ENCODE assay signal across 14 mouse cellular contexts in the genomic region with DNA sequence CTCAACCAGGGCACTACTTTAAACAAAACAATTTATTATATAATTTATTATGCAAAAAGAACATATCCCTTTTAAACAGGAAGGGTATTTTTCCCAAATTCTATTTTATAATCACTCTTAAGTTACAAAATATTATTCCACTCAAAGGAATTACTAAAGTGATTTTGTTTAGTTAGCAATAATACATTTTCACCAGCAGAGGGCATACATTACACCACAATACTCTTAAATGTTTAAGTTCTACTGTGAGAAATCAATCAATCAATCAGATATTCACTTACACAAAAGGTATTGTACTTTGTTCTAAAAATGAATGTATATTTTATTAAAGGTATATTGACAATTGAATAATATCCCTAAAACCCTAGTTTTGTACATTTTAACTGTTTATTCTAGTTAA. TPM values are rescaled to one million over a fixed set of nuclear protein-coding genes. Genes with fewer than 3 reads are reported as not detected.
DNase-seq lines count a peak whose midpoint lies in the region; ATAC-seq and TF ChIP-seq lines count a peak whose summit lies in the region.
"Had no signal": no experiment of that assay in that cellular context is flagged by ENCODE, and none has a peak within 500 bp of the region (broad histone marks: within the 10 kb centered on the region; RNA-seq: fewer than 3 reads in every experiment).

No protein-coding gene starts in this region.

- no peak for DNase-seq in cerebellum, adult 2 months
- no peak for DNase-seq in cerebellum, postnatal 10 days
- no peak for DNase-seq in left cerebral cortex, adult 2 months (ENCODE audit: extremely low spot score in 1 of 2, low spot score in 2 of 2)
- no peak for DNase-seq in left cerebral cortex, postnatal 36 days (ENCODE audit: low spot score in 2 of 2)
- peak; percentile 30 for DNase-seq in ES-CJ7 (ENCODE audit: low read depth, low spot score)
- DNase-seq in cerebellum, postnatal 25 days: no peak
- DNase-seq: cerebellum, postnatal 14 days; gastrocnemius, postnatal 25 days; heart, postnatal 4 days had no signal

- no peaks in the 10 kb centered on the region for H3K27me3 ChIP-seq in cerebellum, adult 2 months (ENCODE audit: control insufficient read depth, insufficient read depth, low read length)
- H3K27me3 ChIP-seq: kidney, embryonic 15.5 days; lung, embryonic 15.5 days had no signal

- H3K4me1 ChIP-seq in cerebellum, adult 2 months (ENCODE audit: control insufficient read depth, insufficient read depth, low read length): peaks cover 2% of the 10 kb centered on the region
- H3K4me1 ChIP-seq: lung, embryonic 15.5 days had no signal

- ATAC-seq in megakaryocyte, adult 5-6 weeks (ENCODE audit: poor library complexity, severe bottlenecking): 0 out of 2 replicates have a peak, but pooled peaks have one; percentile 43
- no peak for ATAC-seq in frontal cortex, adult (ENCODE audit: low TSS enrichment)
- ATAC-seq: midbrain, embryonic 16.5 days had no signal

- peak; percentile 39; the same call in 1 of the 2 replicates for TF ChIP-seq CTCF in cerebellum, adult 2 months (IDR thresholded peaks at IDR 0.05; ENCODE audit: borderline replicate concordance, insufficient read depth, low read depth, low read length)
- peak; percentile 67 for TF ChIP-seq CTCF in left cerebral cortex, adult 2 months (IDR thresholded peaks at IDR 0.05)

- no peak for TF ChIP-seq POLR2A in cerebellum, adult 2 months (IDR thresholded peaks at IDR 0.05; ENCODE audit: borderline replicate concordance, insufficient read depth, low read length)

- no peak overlapping the region for H3K27ac ChIP-seq in cerebellum, adult 2 months (ENCODE audit: insufficient read depth, low read length)
- H3K27ac ChIP-seq in left cerebral cortex, adult 2 months: no peak overlapping the region
- H3K27ac ChIP-seq: kidney, embryonic 15.5 days; lung, embryonic 15.5 days had no signal

- no peak overlapping the region for H3K4me3 ChIP-seq in cerebellum, adult 2 months (replicated peaks; ENCODE audit: insufficient read depth, low read depth, low read length)
- no peak overlapping the region for H3K4me3 ChIP-seq in left cerebral cortex, adult 2 months
- H3K4me3 ChIP-seq: kidney, embryonic 15.5 days; lung, embryonic 15.5 days had no signal

- intact Hi-C loops in left cerebral cortex, adult 2 months (cut with DNase I): loop anchor here (1.0 kb wide), 1 partner anchor 99 kb away; a partner anchor contains a TSS
- intact Hi-C loops in left cerebral cortex, postnatal 36 days (cut with DNase I): loop anchor here (10.0 kb wide), 1 partner anchor 129 kb away; no protein-coding TSS in a partner anchor

RNA-seq across cellular contexts. Expression of a gene that starts 16.0 kb away (rescaled TPM):
- 132 and 148 TPM in 2 replicates for polyA plus RNA-seq in cerebellum, adult 2 months (2012; rRNA removed)
- 100 to 1,000 TPM; 142 to 144 TPM for total RNA-seq in left cerebral cortex, adult 2 months (2021)
- 100 to 1,000 TPM; 137 to 164 TPM for total RNA-seq in left cerebral cortex, postnatal 36 days (2021)
- 63.1 and 70.6 TPM in 2 replicates for total RNA-seq in megakaryocyte, adult 5-6 weeks (2015)
- 28.7 and 39.4 TPM in 2 replicates for total RNA-seq in megakaryocyte, adult 5-6 weeks (2017)
